Mouse (Mus musculus) layer of hippocampus, adult 11-12 months (tissue): ENCODE measurements around the gene Mtrf1.
"Not testable (repeated sequence)": the region's sequence is repeated elsewhere in the genome, so short reads cannot be mapped to it uniquely, and the experiment has no call there.

ENCODE experiments used
- DNase-seq: peaks from one replicate; pipeline ENCODE4 v3.0.0; 2022; ENCODE audit warnings: low spot score

The Mtrf1 gene

GRCm38 (mm10) chr14:79445055-79445620, 47.6 kb downstream of the Mtrf1 start:
- DNase-seq = peak; percentile 35

DNA sequence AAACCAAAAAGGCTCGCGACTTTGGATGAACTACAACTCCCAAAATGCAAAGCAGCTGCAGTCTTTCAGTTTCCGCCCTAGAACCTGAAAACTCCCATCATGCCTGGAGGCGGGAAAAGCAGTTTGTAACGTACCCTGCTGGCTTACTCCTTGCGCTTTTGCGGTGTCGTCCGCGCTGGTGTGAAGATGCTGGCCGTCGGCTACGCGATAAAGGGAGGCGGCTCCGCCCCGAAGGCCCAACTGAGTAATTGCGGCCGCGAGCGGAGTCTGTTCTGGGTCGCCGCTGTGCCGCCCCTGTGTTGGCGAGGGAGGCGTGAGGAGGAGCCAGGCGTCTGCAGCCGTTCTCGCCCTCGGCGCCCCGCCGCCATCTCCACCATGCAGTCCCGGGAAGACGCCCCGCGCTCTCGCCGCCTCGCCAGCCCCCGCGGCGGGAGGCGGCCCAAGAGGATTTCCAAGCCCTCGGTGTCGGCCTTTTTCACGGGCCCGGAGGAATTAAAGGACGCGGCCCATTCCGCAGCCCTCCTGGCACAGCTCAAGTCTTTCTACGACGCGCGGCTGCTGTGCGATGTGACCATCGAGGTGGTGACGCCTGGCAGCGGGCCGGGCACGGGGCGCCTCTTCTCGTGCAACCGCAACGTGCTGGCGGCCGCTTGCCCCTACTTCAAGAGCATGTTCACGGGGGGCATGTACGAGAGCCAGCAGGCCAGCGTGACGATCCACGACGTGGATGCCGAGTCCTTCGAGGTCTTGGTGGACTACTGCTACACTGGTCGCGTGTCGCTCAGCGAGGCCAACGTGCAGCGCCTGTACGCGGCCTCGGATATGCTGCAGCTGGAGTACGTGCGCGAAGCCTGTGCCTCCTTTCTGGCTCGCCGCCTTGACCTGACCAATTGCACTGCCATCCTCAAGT, 54.4 kb downstream of the Mtrf1 start, which contains the start of gene Kbtbd6:
Kbtbd6 (plus strand) TSS at position 155 of the 910 bp plus-strand sequence.
- DNase-seq = peak; percentile 71

GRCm38 (mm10) chr14:79452591-79452934, 55.0 kb downstream of the Mtrf1 start:
- DNase-seq = not testable (repeated sequence)

DNA sequence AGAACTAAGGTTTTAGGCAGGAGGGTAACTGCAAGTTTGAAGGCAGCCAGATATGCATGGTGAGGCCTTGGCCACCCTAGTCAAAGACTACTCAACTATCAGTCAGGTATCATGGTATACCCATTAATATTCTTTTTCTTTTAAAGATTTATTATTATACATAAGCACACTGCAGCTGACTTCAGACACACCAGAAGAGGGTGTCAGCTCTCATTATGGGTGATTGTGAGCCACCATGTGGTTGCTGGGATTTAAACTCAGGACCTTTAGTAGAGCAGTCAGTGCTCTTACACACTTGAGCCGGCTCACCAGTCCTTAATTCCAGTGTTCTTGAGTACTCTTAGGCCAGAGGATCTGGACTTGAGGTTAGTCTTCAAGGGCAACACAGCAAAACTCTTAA, 62.8 kb downstream of the Mtrf1 start:
- DNase-seq = no peak

DNA sequence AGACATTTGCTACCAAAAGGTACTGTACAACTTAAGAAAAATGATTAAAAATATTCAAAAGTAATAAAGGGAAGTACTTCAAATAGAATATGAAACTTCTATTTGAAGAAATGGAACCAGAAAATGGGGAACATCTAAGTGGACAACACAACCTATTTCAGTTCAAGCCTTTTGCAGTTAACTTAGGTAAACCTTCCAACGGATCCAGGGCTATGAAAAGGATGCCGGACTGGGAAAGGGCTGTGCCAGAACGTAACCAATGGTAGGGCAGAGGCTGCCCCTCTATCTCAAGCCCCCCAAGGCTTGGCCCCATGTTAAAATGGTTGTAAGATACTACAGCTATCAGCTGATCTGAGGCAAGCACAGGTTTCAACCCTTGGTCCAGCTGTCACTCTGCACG, 63.4 kb downstream of the Mtrf1 start:
- DNase-seq = no peak

DNA sequence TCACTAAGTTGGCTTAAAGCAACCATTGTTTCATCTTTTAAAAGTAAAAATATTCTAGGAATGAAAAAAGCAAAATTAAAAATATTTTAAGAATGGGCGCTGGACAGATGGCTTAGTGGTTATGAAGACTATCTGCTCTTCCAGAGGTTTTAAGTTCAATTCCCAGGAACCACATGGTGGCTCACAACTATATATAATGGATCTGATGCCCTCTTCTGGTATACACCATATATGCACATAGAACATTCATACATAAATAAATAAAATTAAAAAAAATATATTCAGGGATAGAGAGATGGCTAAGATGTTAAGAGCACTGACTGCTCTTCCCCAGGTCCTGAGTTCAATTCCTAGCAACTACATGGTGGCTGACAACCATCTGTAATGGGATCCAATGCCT, 68.1 kb downstream of the Mtrf1 start:
- no peak for DNase-seq

DNA sequence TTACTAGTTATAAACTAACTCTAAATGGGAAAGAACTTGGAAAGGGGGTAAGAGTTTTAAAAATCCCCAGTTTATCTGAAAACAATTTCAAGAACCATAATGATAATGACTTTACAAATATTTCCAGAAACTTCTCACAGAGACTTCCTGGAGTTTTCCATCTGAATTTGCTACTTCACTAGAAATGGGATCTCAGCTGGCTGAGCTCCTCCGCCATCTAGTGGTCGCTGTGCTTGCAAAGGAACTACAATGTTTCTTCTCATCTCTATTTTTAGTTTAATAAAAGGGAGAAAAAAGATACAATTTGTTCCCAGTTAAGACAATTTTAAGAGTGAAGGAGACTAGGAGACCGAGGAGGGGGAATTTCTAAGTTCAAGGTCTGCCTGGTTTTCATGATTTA, 70.0 kb downstream of the Mtrf1 start:
- peak; percentile 75 for DNase-seq
